Mouse (Mus musculus): ENCODE results near the gene Zfp53. TPM values are rescaled to one million over a fixed set of nuclear protein-coding genes. Genes with fewer than 3 reads are reported as not detected.
"Not testable (repeated sequence)": the region's sequence is repeated elsewhere in the genome, so short reads cannot be mapped to it uniquely, and the experiment has no call there.

The Zfp53 gene
- 10.0 and 10.4 TPM in 2 replicates for polyA plus RNA-seq (2015; fragmentation: Nextera tagmentation; extraction: Ambion mirVana)

DNA sequence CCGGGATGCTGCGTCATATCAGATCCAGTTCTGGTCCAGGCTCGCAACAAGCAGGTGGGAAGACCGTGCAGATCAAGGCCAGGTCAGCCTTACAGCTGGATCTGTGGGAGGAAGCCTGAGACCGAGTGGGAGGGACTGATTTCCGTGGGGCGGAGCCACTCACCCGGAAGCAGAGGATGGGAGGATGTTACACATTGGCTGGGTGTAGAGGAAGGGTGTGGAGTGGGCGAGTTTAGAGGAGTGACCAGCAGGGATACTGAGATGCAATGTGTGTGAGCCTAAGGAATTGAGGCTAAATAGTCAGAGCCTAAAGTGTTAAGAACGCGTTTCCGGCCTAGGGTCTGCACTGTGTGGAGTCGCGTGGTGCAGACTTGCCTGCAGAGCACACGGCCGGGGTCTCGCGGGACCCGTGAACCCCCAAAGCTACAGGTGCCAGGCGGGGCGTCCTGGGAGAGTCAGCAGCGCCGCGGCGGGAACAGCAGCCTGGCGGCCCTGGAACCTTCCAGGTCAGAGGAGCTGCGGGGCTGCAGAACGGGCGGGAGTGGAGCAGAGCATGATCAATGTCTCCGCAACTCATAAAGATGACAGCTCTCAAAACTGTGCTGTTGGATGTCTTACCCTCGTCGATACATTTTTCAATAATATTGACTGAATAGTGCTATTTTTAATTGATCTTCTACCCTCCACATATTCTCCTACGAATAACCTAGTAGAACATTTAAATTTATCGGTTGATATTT, at the start of gene Zfp53:
Zfp53 (plus strand) TSS at position 239 of the 740 bp plus-strand sequence.
- under 1% methylated on average over 34 of the region's 34 CpGs for WGBS
- no peaks in the 10 kb centered on the region for H3K27me3 ChIP-seq
- H3K4me2 ChIP-seq, result peak within 1 kb of the TSS; percentile 64
- ATAC-seq (ENCODE audit: low FRiP score), result peak; percentile 100
- H3K9me3 ChIP-seq, result no peaks in the 10 kb centered on the region
- peaks cover 12% of the 10 kb centered on the region for H3K4me1 ChIP-seq (replicated peaks)
- peak within 1 kb of the TSS; percentile 76 for H3K27ac ChIP-seq
- H3K9ac ChIP-seq, result peak within 1 kb of the TSS; percentile 75
- peak within 1 kb of the TSS; percentile 65 for H3K4me3 ChIP-seq
- peaks cover 5% of the 10 kb centered on the region; the same call in 1 of the 2 replicates for H3K36me3 ChIP-seq

DNA sequence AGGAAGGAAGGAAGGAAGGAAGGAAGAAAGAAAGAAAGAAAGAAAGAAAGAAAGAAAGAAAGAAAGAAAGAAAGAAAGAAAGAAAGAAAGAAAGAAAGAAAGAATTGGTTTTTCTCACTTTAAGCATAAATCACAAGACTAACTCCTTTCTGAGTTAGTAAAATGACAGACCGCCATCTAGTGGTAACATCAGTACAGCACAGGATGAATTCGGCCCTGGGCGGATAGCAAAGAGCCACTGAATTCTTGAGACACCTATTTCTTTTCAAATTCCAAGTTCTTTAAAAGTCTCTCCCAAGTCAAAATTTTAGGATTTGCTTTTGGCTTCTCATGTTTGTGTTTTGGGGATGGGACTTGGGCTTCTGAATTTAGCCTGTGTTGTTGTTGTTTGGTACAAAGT, 39.1 kb upstream of the Zfp53 start:
- under 1% methylated on average over 3 of the region's 3 CpGs for WGBS
- peaks cover 5% of the 10 kb centered on the region for H3K27me3 ChIP-seq
- peak overlapping the region; percentile 86 for H3K27ac ChIP-seq
- H3K4me1 ChIP-seq (replicated peaks), result peaks cover 9% of the 10 kb centered on the region
- peak; percentile 86 for ATAC-seq (ENCODE audit: low FRiP score)
- peak overlapping the region; percentile 60 for H3K4me3 ChIP-seq
- peak overlapping the region; percentile 54 for H3K4me2 ChIP-seq
- no peaks in the 10 kb centered on the region for H3K9me3 ChIP-seq
- H3K36me3 ChIP-seq, result peaks cover 5% of the 10 kb centered on the region; the same call in 1 of the 2 replicates
- peak overlapping the region; percentile 69 for H3K9ac ChIP-seq

DNA sequence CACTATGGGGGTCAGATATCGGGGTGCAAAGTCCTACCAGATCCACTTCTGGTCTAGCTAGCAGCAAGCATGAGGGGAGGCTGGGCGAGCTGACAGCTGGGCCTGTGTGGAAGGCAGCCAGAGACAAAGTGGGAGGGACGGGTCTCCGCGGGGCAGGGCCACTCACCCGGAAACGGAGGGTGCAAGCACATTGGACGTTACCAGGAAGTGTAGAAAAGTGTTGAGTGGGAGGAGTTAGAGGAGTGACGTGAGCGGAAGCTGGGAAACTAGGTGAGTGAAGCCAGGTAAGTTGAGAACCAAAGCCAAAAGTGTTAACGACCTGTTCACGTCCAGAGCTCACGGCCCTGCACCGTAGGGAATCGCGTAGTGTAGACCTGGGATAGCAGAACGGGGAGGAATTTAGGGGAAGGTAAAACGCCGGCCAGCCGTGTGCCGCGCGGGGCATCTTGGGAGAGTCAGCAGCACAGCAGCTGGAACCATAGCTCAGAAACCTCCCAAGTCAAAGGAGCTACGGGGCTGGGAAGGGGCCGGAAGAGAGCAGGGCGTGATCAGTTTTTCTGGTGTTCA, 38.6 kb upstream of the Zfp53 start, which contains the start of gene Zfp51:
Zfp51 (plus strand) TSS at position 237 of the 567 bp plus-strand sequence.
- Histone ChIP-seq H3K4me2 (peak within 1 kb of the TSS; percentile 54), H3K9me3 (no peaks in the 10 kb centered on the region), H3K27ac (peak within 1 kb of the TSS; percentile 86), H3K27me3 (peaks cover 5% of the 10 kb centered on the region), H3K4me1 (replicated peaks) (peaks cover 9% of the 10 kb centered on the region), H3K36me3 (peaks cover 5% of the 10 kb centered on the region; the same call in 1 of the 2 replicates), H3K4me3 (peak within 1 kb of the TSS; percentile 60), H3K9ac (peak within 1 kb of the TSS; percentile 69)
- WGBS, result under 1% methylated on average over 26 of the region's 26 CpGs
- ATAC-seq (ENCODE audit: low FRiP score), result peak; percentile 100

DNA sequence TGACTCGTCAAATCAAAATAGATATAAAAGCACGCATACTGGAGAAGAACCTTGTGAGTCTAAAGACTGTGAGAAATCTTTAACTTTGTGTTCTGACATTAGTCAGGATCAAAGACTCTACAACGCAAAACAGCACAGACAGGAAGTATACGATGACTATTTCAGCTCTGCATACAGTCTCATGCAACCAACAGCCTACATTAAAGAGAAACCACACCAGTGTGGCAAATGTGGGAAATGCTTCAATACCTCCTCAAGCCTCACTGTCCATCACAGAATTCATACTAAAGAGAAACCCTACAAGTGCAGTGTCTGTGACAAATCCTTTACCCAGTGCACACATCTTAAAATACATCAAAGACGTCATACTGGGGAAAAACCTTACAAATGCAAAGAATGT, 25.2 kb upstream of the Zfp53 start:
- no peaks in the 10 kb centered on the region for H3K27me3 ChIP-seq
- H3K9me3 ChIP-seq, result no peaks in the 10 kb centered on the region
- H3K27ac ChIP-seq, result no peak overlapping the region
- no peak overlapping the region for H3K4me2 ChIP-seq
- 95% methylated on average over 5 of the region's 5 CpGs for WGBS
- ATAC-seq (ENCODE audit: low FRiP score), result no peak
- H3K4me1 ChIP-seq (replicated peaks), result no peaks in the 10 kb centered on the region
- peaks cover 55% of the 10 kb centered on the region for H3K36me3 ChIP-seq
- no peak overlapping the region for H3K9ac ChIP-seq
- H3K4me3 ChIP-seq, result no peak overlapping the region

DNA sequence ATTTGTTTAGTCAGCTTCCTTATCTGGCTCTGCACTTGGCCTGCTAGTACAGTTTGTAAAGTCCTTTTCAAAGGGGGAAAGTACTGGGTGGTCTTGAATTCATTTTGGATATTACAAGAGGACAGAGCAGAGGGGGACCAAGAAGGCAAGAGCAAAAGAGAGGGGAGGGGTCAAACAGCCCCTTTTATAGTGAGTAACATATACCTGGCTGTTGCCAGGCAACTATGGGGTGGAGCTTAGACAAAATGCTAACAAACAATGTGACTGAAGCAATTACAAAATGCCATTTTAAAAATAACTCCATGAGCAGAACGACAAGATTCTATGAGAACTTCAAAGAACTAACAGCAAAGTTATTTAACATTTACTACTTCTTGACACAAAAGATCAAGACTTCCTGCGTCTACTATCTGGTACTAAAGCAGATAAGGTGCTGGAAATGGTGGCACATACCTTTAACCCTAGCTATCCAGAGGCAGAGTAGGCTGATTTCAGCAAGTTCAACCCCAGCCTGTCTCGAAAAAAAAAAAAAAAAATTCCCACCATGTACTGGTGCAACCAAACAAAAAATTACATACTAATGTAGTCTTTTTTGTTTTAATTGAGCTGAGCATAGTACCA, 16.7 kb upstream of the Zfp53 start:
- WGBS, result 79% methylated on average over 3 of the region's 3 CpGs
- Histone ChIP-seq H3K4me2 (no peak overlapping the region), H3K27me3 (no peaks in the 10 kb centered on the region), H3K9ac (no peak overlapping the region), H3K4me1 (replicated peaks) (peaks cover 3% of the 10 kb centered on the region), H3K4me3 (no peak overlapping the region), H3K36me3 (no peaks in the 10 kb centered on the region), H3K27ac (no peak overlapping the region), H3K9me3 (no peaks in the 10 kb centered on the region)
- ATAC-seq (ENCODE audit: low FRiP score), result no peak

DNA sequence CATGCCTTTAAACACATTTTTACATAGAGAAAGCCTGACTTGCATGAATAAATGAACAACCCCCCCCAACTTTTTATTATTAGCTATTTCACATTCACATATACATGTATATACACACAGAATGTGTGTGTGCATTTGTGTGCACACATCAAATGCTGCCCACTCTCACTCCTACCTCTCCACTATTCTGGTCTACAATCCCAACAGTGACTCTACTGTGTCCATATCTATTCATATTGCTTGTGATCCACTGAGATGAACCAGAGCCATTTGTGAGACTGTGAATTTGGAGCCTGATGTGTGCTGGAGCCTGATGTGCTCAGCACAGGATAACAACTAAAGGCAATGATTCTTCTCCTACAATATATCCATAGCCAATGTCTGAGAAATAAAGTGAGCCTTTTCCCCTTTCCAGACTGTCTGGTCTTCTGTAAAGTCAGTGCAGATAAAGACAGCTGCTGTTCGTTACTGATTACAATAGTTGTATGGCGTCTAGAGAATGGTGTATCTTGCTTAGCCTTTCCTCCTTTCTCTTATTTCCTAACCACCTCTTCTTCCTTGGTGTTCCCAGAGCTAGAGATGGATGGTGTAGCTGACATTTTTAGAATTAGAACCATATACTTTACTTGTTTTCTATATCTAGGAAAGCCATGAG, 16.0 kb upstream of the Zfp53 start:
- Histone ChIP-seq H3K9me3 (no peaks in the 10 kb centered on the region), H3K27ac (no peak overlapping the region), H3K4me3 (no peak overlapping the region), H3K36me3 (no peaks in the 10 kb centered on the region), H3K9ac (no peak overlapping the region), H3K4me1 (replicated peaks) (peaks cover 3% of the 10 kb centered on the region), H3K4me2 (no peak overlapping the region), H3K27me3 (no peaks in the 10 kb centered on the region)
- WGBS, result 75% methylated on average over 2 of the region's 2 CpGs
- ATAC-seq (ENCODE audit: low FRiP score), result no peak

DNA sequence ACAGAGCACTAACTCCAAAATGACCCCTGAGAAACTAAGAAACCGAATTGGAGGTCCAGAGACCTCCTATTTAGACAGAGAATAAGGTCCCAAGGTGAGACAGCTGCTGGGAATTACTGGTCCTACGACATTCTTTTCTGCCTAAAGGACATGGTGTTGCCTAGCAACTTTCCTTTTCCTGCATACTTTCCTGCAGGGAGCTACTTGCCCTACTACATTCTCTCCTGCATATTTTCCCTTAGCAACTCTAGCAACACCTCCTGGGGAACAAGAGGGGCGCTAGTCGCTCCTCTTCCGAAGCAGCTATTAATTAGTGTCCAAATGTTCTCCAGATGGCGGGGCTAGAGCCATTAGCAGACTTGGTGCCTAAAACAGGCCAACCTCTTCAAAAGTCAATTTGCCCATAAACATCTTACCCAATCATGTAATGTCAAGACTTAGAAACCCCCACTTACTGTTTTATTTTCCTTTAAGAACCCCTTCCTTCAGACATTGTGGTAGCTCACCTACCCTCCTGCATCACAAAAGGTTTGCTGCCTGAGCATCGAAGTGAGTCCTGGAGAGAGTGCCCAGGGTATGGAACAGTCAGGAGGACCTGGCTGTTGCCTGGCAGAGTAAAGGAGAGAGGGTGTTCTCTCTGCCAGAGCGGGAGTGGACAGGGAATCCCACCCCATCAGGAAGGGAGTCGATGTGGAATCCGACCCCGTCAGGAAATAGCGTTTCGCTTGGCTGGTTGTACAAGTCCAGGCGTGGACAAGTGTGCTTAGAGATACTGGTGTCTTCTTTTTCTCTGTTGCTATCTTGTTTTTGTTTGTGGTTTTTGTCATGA, 15.2 kb upstream of the Zfp53 start:
- Histone ChIP-seq H3K4me3 (no peak overlapping the region), H3K4me1 (replicated peaks) (peaks cover 3% of the 10 kb centered on the region), H3K9ac (no peak overlapping the region), H3K27me3 (no peaks in the 10 kb centered on the region), H3K4me2 (no peak overlapping the region), H3K27ac (no peak overlapping the region), H3K36me3 (no peaks in the 10 kb centered on the region), H3K9me3 (no peaks in the 10 kb centered on the region)
- 36% methylated on average over 14 of the region's 14 CpGs for WGBS
- no peak for ATAC-seq (ENCODE audit: low FRiP score)

DNA sequence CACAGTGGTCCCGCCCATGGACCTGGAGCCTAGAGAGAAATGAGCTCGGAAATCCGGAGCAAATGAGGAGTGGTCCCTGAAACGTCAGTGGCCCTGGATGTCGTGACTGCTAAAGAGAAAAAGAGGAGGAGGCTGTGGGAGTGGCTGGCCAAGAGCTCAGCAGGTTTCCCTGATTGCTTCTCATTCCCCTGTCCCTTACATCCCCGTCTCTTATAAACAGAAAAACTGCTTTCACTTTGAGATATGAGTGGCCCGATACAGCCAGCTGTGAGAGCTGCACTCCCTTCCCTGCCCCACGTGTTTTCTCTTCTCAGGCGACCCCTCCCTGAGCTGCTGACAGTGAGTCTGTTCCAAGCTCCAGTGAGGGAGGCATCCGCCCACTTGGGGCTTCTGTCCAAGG, 14.1 kb upstream of the Zfp53 start:
- H3K27me3 ChIP-seq; H3K4me2 ChIP-seq; H3K4me3 ChIP-seq; H3K9me3 ChIP-seq; H3K36me3 ChIP-seq; H3K9ac ChIP-seq; H3K4me1 ChIP-seq (replicated peaks); H3K27ac ChIP-seq; ATAC-seq (ENCODE audit: low FRiP score): not testable (repeated sequence)
- WGBS, result 25% methylated on average over 10 of the region's 10 CpGs

DNA sequence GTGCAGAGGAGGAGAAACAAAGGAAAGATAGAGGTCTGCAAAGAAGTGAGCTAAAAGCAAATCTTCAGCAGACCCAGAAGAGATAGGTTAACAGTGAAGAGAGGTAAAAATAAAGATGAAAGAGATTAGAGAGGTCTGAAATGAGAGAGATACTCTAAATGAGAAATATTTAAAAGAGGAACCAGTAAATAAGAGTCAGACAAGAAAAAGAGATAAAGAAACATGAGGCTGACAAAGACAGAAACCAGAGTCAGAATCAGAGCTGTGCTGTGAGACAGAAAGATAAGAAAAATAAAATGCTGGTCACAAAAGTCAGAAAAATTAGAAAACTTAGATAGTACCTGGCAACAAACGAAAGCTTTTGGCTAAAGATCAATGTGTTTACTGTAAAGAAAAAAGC, 13.5 kb upstream of the Zfp53 start:
- H3K4me1 ChIP-seq (replicated peaks); H3K27me3 ChIP-seq; H3K4me3 ChIP-seq; H3K9ac ChIP-seq; H3K9me3 ChIP-seq; H3K27ac ChIP-seq; ATAC-seq (ENCODE audit: low FRiP score); H3K36me3 ChIP-seq; H3K4me2 ChIP-seq: not testable (repeated sequence)
- 100% methylated on average over 1 of the region's 1 CpGs for WGBS

DNA sequence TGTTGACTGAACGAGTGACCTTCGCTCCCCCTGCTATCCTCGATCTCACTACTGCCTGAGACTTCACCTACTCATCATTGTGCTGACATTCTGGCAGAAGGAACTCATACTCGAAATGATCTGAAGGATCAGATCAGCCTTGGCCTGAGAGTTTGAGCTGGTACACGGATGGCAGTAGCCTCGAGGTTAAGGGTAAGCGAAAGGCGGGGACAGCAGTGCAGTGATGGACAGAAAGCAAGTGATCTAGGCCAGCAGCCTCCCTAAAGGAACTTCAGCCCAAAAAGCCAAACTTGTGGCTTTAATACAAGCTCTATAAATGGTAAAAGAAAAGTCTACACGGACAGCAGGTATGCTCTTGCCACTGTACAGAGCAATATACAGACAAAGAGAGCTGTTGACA, 12.4 kb upstream of the Zfp53 start:
- H3K9me3 ChIP-seq; H3K36me3 ChIP-seq; H3K4me1 ChIP-seq (replicated peaks); H3K27me3 ChIP-seq; H3K4me3 ChIP-seq; H3K27ac ChIP-seq; H3K9ac ChIP-seq; H3K4me2 ChIP-seq; ATAC-seq (ENCODE audit: low FRiP score): not testable (repeated sequence)
- WGBS, result 85% methylated on average over 5 of the region's 9 CpGs

DNA sequence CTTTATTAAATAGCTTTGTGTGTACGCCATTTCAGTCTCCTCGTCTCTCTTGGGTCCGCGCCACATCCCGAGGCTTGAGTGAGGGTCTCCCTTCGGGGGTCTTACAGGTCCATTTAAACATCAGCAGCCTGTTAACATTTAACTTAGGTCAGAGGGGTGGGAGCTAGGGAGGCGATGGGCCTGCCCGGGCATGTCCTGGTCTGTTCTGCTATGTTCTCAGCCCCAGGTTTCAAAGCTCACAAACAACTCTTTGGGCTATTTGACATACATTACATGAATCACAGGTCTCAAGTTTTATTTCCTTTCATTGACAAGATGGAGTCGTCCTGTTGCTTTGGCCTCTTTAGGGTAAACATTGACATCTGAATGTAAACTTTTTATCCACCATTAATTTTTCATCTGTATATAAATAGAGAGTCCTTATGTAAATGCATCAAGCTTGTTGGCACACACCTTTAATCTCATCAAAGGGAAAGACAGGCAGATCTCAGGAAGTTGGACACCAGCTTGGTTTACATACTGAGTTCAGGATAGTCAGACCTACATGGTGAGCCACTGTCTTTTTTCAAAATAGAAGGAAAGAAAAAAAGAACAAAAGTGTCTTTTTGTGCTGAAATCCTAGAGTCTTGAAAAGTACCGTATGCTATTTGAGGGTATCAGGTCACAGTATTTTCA, 10.6 kb upstream of the Zfp53 start:
- H3K4me3 ChIP-seq; H3K4me2 ChIP-seq; H3K4me1 ChIP-seq (replicated peaks); H3K36me3 ChIP-seq; ATAC-seq (ENCODE audit: low FRiP score); H3K9me3 ChIP-seq; H3K27ac ChIP-seq; H3K9ac ChIP-seq; H3K27me3 ChIP-seq: not testable (repeated sequence)
- WGBS, result 81% methylated on average over 10 of the region's 10 CpGs

Data from hindbrain, embryonic 13.5 days (tissue).